Mouse (Mus musculus) intestine, postnatal 0 days (tissue): Measurements from ENCODE around the gene Fam162a. TPM values are rescaled to one million over a fixed set of nuclear protein-coding genes. Genes with fewer than 3 reads are reported as not detected.
"Not testable (repeated sequence)": the region's sequence is repeated elsewhere in the genome, so short reads cannot be mapped to it uniquely, and the experiment has no call there.

Source experiments
- ATAC-seq: fragments of 200-750 bp; cut with Nextera tagmentation; 2 replicates; pipeline ENCODE4 v1.8.0; 2017; ENCODE audit warnings: mild to moderate bottlenecking, moderate TSS enrichment, moderate library complexity
- H3K27ac ChIP-seq: fragments of 300-500 bp; sonication (generic); 2 replicates; pipeline ENCODE4 v1.5.1; 2014; ENCODE audit warnings: mild to moderate bottlenecking, low read depth, low read length, moderate library complexity
- H3K27me3 ChIP-seq: fragments of 300-500 bp; sonication (generic); replicated peaks from 2 replicates; pipeline ENCODE4 v1.6.1; 2014; ENCODE audit warnings: low read length, mixed read lengths; ENCODE audit not compliant: control insufficient read depth, insufficient read depth
- H3K36me3 ChIP-seq: fragments of 300-500 bp; sonication (generic); 2 replicates; pipeline ENCODE4 v1.6.1; 2014; ENCODE audit warnings: mild to moderate bottlenecking, moderate library complexity; ENCODE audit not compliant: control insufficient read depth, insufficient read depth
- H3K4me1 ChIP-seq: fragments of 300-500 bp; sonication (generic); replicated peaks from 2 replicates; pipeline ENCODE4 v1.6.1; 2014; ENCODE audit warnings: antibody characterized with exemption, low read length, mixed read lengths; ENCODE audit not compliant: control insufficient read depth, insufficient read depth
- H3K4me2 ChIP-seq: fragments of 300-500 bp; sonication (generic); replicated peaks from 2 replicates; pipeline ENCODE4 v1.6.1; 2014; ENCODE audit warnings: low read depth, mild to moderate bottlenecking, moderate library complexity
- H3K4me3 ChIP-seq: fragments of 300-500 bp; sonication (generic); 2 replicates; pipeline ENCODE4 v1.5.1; 2014; ENCODE audit warnings: low read depth, low read length
- H3K9ac ChIP-seq: fragments of 300-500 bp; sonication (generic); 2 replicates; pipeline ENCODE4 v1.6.1; 2014; ENCODE audit warnings: mild to moderate bottlenecking, low read depth, low read length
- H3K9me3 ChIP-seq: fragments of 300-500 bp; sonication (generic); 2 replicates; pipeline ENCODE4 v1.6.1; 2016; ENCODE audit warnings: mixed run types; ENCODE audit not compliant: control insufficient read depth
- CTCF ChIP-seq: sonication (generic); IDR thresholded peaks from 2 replicates; pipeline ENCODE4 v1.5.1; 2016; ENCODE audit warnings: low read depth, mild to moderate bottlenecking, control low read depth, antibody characterized with exemption, moderate library complexity
- WGBS: fragments of 180-500 bp; shearing (Covaris S2); extraction: QIAGEN DNeasy Blood & Tissue Kit; methylation state at CpG from one replicate; pipeline ENCODE4 v1.1.7; 2014; 5-methylcytosine and 5-hydroxymethylcytosine counted together
- polyA plus RNA-seq: library from polyadenylated mRNA; unstranded; fragments of >200 nt; fragmentation: Nextera tagmentation; extraction: Ambion mirVana; gene quantifications from 2 replicates; pipeline ENCODE4 v1.2.1, GENCODE M21; 2015

Gene Fam162a
- polyA plus RNA-seq, 1 experiment from 2014 or later, result 480 TPM

DNA sequence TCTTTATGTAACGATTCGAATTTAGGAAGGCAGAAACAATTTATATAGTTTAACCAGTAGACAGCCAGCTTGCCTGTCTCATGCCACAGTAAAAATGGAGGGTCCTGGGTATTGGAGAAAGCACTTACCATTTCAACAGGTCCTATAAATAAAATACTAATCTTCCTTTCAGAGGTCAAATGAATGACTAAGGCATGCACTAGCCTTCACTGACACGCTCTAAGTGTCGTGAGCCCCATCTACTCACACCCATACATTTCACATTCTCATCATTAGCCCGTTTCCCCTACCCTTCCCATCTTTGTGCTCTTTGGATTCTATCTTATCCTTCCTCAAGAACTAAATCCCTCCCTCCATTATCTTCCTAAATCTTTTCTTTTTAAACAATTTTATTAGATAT, 6.5 kb downstream of the Fam162a start:
- ATAC-seq, result no peak
- H3K4me3 ChIP-seq, result no peak overlapping the region
- 0 out of 2 replicates have a peak, but pooled peaks cover 6% of the 10 kb centered on the region for H3K4me1 ChIP-seq
- 0 out of 2 replicates have a peak, but pooled peaks cover 5% of the 10 kb centered on the region for H3K36me3 ChIP-seq
- no peak overlapping the region for H3K4me2 ChIP-seq
- 81% methylated on average over 5 of the region's 5 CpGs for WGBS
- no peaks in the 10 kb centered on the region for H3K9me3 ChIP-seq
- TF ChIP-seq CTCF, result no peak
- H3K27ac ChIP-seq, result no peak overlapping the region
- H3K9ac ChIP-seq, result no peak overlapping the region
- no peaks in the 10 kb centered on the region for H3K27me3 ChIP-seq

DNA sequence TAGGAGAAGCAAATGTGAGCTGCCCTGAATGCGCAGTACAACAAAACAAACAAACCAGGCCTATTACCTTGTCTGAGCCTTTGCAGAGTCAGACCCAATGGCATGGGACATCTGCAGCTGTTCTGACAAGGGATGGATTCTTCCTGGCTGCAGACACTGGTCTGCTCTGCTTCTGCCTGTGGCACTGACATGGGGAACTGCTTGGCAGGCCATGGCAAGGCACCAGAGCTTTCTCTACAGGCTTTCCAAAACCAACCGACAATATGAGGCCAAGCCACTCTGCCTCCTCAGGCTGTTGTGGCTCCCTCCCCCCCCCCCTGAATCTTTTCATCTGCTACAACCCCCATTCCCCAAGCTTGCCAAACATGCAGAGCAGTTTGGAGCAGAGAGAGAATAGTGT, 8.1 kb downstream of the Fam162a start:
- 76% methylated on average over 2 of the region's 2 CpGs for WGBS
- Histone ChIP-seq H3K27ac (no peak overlapping the region), H3K9ac (no peak overlapping the region), H3K36me3 (0 out of 2 replicates have a peak, but pooled peaks cover 5% of the 10 kb centered on the region), H3K4me3 (no peak overlapping the region), H3K4me1 (0 out of 2 replicates have a peak, but pooled peaks cover 6% of the 10 kb centered on the region), H3K4me2 (no peak overlapping the region), H3K9me3 (no peaks in the 10 kb centered on the region), H3K27me3 (no peaks in the 10 kb centered on the region)
- ATAC-seq, result no peak
- no peak for TF ChIP-seq CTCF

DNA sequence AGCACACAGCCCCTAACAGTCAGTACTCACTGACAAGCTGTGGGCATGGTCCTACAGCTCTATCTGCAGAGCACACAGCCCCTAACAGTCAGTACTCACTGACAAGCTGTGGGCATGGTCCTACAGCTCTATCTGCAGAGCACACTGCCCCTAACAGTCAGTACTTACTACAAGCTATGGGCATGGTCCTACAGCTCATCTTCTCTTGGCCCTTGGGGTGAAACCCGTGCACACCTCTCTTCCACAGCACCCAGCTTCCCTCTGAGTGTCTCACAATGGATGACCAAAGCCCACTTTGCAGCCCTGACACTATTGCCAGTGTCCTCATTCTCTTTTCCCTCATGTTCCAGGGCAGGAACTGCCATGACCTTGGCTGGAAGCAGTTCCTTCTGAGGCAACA, 8.9 kb downstream of the Fam162a start:
- H3K27me3 ChIP-seq, ATAC-seq, H3K4me2 ChIP-seq, H3K4me3 ChIP-seq, H3K36me3 ChIP-seq, H3K27ac ChIP-seq, H3K4me1 ChIP-seq, H3K9me3 ChIP-seq, H3K9ac ChIP-seq: not testable (repeated sequence)
- 81% methylated on average over 1 of the region's 1 CpGs for WGBS

DNA sequence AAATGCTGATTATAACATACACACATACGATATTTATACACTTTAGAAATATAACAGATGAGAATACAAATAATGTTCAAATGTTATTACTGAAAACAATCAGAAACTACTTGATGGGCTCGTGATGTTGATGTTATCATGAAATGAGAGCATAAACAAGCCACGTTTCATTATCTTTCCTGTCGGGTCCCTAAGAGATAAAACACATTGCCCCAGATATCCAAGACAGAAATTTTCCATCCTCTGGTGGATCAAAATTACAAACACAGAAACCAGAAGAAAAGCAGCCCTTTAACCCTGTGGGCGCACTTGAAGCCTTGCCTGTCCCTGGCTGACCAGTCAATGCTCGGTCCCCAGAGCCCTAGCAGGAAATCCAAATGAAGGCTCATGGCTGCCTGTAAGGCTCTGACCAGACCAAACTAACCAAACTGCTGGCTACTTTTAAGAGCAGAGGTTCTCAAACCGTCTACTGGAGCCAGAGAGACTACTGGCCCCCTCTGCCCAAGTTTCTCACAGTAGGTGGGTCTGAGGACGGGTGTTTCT, 13.4 kb downstream of the Fam162a start:
- Histone ChIP-seq H3K27ac (no peak overlapping the region), H3K27me3 (no peaks in the 10 kb centered on the region), H3K4me3 (no peak overlapping the region), H3K9ac (no peak overlapping the region), H3K36me3 (0 out of 2 replicates have a peak, but pooled peaks cover 5% of the 10 kb centered on the region), H3K9me3 (no peaks in the 10 kb centered on the region), H3K4me1 (no peaks in the 10 kb centered on the region), H3K4me2 (no peak overlapping the region)
- 54% methylated on average over 8 of the region's 8 CpGs for WGBS
- TF ChIP-seq CTCF, result no peak
- ATAC-seq, result no peak

DNA sequence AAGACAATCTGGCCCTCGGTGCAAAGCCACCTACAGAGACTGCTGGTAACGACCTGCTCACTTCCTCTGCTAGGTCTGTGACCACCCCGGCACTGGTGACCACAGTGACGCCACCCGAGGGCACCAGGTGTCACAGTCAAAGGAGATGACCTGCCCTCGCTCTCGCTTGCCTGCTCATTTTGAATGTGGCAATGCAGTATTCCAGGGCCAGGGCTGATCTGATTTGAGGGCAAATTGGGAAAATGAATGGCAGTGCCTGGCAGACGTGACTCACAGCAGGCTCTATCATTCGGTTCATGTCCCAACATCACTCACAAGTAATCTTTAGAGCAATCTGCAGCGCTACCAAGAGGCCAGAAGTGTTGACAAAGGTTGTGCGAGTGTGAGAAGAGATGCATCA, 15.0 kb downstream of the Fam162a start:
- Histone ChIP-seq H3K27ac (no peak overlapping the region), H3K36me3 (peaks cover 13% of the 10 kb centered on the region), H3K9ac (no peak overlapping the region), H3K27me3 (no peaks in the 10 kb centered on the region), H3K4me2 (no peak overlapping the region), H3K4me1 (no peaks in the 10 kb centered on the region), H3K9me3 (no peaks in the 10 kb centered on the region), H3K4me3 (no peak overlapping the region)
- no peak for ATAC-seq
- 89% methylated on average over 11 of the region's 11 CpGs for WGBS
- no peak for TF ChIP-seq CTCF

DNA sequence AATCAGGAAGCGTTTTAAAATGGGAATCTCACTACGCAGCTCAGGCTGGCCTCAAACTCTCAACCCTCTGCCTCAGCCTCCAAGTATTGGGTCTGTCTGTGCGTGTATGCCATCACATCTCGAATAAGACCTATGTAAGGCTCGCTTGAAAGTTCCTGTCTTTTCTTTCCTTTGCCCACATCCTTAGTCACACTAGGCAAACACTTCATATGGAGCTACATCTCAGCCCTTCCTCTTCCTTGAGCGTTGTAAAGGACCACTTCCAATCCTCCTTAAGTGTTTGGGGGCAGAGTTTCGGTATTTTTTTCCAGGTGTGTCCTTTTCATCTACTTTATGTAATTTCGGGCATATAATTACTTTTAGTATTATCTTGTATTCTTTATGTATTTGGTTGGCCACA, 16.5 kb downstream of the Fam162a start:
- no peak for TF ChIP-seq CTCF
- Histone ChIP-seq H3K4me1 (no peaks in the 10 kb centered on the region), H3K4me3 (no peak overlapping the region), H3K36me3 (peaks cover 20% of the 10 kb centered on the region), H3K9me3 (no peaks in the 10 kb centered on the region), H3K4me2 (no peak overlapping the region), H3K27ac (no peak overlapping the region), H3K9ac (no peak overlapping the region), H3K27me3 (no peaks in the 10 kb centered on the region)
- no peak for ATAC-seq
- WGBS, result 96% methylated on average over 8 of the region's 8 CpGs
